Mouse (Mus musculus) frontal cortex, postnatal 10 days (tissue): ENCODE data around the gene Lrp6.

Experiments
- DNase-seq, 2 experiments: peaks; one replicate each; pipeline ENCODE4 v3.0.0; 2022; ENCODE audit warnings: low spot score in 2 of 2, mixed read lengths in 1 of 2

The Lrp6 gene

DNA sequence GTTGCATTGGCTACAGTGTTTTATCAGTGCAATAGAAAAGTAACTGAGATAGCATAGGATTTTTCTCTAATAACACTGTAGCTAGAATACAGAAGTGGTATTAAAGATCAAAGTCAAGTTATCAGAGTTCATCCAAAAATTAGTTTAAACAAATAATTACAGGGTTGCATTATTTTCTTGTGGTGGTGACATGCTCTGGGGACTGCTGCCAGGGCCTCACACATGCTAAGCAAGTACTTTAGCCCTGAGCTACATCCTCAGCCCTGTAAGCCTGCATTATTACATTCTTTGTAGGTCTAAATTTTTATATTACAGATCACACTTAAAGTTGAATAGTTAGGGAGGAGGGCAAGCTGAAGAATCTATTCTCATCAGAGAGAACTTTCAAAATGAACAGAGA, 68.2 kb downstream of the Lrp6 start:
- no peak for DNase-seq

DNA sequence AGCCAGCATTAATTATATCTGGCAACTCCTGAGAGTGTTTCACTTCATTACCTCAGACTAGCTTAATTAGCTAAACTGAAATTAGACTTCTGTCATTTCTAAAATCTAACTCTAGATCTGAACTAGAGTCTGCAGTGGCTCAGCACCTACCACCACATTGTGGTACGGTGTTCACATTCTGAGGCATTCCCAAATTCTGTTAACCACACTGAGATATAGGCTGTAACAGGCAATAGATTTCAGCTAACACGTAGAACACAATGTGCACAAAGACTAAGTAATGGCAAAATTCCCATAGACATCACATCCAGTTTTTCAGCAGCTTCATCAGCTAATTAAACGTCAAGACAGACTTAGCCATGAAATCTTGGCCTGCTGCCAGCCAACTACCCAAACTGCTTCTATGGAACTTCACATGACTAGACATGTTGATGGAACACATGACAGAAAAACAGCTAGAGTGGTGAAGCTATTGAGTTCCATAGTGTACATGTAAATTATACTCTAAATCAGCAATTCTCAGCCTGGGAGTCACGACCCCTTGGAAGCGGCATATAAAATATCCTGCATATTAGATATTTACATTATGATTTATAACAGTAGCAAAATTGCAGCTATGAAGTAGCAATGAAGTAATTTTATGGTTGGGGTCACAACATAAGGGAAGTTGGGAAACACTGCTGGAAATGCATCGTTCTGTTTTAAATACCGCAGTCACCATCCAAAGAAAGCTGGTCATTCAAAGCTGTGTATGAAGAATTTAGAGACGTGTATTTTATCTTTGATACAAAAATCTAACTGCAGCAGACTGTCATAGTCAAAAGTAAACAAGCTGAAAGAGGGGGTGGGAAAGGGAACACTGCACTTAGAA, 71.7 kb downstream of the Lrp6 start:
- no peak for DNase-seq

DNA sequence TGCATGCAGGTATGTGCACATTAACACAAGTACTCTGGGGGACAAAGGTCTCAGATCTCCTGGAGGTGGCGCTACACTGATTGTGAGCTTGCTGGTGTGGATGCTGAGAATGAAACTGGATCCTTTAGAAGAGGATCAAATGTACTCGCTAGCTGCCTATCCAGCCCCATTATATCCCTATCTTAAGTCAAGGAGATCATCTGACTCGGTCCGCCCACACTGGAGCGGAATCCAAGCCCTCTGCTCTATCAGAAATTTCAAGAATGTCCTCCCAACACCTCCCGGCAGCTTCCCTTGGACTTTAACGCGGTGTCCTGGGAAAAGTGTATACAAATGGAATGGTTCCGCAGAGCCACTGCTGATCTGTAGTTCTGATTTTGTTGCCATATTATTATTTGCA, 77.1 kb downstream of the Lrp6 start:
- no peak for DNase-seq

DNA sequence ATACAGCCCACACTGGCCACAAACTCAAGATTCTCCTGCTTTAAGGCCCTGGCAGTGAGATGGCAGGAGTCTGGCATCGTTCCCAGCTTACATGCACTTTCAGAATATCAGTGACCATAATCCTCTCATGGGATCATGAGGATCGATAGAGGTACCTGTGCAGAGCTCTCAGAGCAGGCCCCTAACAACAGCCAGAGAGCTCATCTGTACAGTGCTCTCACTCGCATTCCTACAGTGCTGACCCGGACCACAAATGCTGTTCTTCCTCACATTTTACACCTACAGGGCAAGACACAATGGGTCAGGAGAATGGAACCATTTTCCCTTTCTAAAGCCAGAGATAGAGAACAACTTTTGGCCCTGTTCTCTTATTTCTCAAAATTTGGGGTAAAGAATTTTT, 77.6 kb downstream of the Lrp6 start:
- no peak for DNase-seq

DNA sequence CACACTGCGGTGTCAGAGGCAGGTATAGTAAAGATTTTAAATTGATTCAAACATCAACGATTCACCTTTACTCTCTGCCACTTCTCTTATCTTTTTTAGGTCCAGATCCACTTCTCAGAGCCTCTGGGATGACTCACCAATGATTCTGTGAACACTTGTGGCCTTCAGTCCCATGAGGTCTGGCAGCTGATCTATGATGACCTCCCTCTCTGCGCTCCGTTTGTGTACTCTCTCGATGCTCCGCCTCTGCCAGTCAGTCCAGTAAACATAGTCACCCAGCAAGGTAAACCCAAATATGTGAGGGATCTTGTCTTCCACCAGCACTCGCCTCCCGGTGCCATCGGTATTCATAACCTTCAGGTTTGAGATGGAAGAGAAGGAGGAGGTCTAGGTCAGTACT, 80.4 kb downstream of the Lrp6 start:
- DNase-seq: no peak

DNA sequence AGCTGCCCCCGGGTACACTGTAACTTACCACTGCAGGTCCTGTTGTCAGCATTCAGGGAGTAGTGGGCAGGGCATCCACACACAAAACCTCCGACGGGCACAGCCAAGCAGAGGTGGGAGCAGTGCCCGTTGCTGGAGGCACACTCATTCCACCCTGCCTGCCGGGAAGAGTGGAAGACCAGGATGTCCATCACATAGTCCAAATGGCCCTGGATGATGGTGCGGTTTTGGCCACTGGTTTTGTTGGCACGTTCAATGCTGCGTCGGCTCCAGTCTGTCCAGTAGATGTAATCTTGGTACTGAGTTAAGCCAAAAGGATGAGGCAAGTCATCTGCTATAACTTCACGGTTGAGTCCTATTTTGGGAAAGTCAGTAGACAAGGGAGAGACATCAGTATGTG, 87.3 kb downstream of the Lrp6 start:
- no peak for DNase-seq

DNA sequence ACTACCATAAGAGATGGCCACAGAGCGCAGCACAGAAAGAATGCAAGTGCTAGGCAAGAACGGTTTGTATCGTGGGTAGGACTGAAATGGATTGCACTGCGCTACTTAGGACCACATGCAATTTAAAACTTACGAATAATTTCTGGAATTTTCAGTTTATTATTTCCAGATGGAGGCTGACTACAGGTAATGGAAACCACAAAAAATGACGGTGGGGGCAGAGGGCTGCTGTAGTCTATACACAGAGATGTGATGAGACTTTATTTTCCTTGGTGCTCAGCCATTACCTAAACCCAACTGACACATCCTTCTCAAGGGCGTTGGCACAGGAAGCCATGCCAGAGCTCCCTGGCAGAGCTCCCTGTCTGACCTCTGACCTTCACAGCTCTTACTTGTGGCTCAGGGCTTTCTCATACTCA, 93.6 kb downstream of the Lrp6 start:
- DNase-seq: no peak

DNA sequence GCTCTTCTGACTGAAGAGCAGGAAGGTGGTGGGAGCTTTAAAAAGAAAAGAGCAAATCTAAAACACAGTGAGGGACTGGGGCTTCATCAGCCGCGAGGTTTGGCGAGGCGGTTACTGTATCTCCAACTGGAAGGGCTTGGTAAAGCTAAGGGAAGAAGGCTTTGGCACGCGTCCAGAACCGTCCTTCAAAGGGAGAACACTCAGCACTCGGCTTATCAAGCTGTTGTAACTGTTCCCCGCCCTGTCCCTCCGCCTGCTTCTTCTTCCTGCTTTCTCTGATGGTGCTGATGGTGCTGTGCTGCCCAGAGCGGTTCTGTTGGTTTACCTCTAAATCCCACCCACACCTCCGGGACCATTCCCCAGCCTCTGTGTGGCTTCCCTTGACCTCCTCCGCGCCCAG, 95.9 kb downstream of the Lrp6 start:
- DNase-seq: no peak

DNA sequence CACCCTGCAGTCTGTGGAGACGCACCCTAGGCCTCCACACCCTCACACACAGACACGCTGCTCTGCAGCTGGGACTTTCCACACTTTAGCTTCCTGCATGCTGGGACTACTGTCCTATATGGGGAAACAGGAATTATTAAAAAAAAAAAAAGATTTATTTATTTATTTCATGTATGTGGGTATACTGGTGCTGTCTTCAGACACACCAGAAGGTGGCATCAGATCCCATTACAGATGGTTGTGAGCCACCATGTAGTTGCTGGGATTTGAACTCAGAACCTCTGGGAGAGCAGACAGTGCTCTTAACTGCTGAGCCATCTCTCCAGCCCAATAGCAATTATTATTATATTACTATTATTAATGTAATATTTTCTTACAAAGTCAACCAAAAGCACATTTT, 97.5 kb downstream of the Lrp6 start:
- DNase-seq: no peak

DNA sequence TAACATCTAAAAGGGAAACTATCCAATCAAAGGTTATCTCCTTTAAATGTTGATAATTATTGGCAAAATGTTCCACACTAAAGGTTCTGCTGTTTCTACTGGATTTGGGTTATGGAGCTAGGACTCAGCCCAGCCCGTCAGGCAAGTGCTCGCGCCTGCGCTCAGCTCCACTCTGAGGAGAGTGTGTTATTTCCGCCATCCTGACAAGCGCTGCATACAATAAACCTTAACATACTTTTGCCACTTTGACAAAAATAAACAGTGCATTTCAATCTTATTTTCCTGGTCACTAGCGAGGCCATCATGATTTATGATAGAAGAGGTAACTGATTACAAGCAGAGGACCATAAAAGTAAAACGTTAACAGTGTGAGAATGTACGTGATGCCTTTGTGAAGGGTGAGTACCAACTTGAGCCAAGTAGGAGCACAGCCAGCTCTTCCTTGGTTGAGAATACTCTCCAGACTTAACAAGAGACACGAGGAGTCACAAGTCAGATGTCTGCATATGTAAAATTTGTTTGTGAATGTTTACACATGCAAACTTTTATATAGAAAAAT, 100.0 kb downstream of the Lrp6 start:
- no peak for DNase-seq

DNA sequence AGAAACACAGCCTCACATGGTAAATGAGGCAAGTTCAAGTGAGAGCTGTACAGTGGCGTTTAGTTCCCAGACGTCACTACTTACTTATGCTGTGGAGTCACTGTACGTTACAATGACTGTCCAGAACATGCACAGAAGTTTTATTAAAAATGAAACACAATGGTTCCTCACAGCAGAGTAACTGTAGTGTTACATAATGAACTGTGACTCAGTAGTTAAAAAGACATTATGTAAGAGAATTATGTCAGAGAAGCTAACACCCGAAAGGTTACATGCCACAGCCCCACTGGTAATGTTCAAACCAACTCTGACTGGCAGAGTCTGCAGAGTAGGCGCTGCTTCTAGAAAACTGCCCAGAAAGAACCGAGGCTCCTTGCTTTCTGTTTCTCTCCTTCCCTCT, 105.6 kb downstream of the Lrp6 start:
- DNase-seq: no peak

DNA sequence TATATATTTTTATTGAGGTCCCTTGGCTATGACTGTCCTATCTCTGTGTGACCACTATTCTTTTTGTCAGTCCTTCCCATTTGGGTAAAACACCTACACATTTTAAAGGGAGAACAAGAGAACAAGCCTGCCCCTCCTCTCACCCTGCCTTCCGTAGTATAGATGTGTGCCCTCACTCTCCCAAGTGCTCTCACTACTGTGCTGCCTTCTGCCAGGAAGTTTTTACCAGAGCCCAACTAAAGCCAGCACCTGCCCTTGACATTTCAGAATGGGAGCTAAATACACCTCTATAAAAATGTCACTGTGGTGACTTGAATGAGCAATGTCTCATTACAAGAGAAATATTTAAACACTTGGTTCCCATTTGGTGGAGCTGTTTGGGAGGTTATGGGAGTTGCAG, 108.4 kb downstream of the Lrp6 start:
- no peak for DNase-seq

DNA sequence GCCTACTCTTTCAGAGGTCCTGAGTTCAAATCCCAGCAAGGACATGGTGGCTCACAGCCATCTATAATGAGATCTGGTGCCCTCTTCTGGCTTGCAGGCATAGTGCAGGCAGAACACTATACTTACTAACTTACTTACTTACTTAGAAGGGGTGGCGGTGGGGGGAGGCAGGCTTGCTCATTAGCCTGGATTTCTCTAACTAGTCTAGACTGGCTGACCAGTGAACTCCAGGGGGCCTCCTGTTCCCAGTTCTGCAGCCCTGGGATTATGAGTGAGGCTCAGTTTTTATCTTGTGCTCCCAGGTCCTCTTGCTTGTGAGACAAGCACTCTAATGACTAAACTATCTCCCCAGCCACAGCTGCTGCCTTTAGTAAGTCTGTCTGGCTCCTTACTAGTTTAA, 112.7 kb downstream of the Lrp6 start:
- DNase-seq: no peak

DNA sequence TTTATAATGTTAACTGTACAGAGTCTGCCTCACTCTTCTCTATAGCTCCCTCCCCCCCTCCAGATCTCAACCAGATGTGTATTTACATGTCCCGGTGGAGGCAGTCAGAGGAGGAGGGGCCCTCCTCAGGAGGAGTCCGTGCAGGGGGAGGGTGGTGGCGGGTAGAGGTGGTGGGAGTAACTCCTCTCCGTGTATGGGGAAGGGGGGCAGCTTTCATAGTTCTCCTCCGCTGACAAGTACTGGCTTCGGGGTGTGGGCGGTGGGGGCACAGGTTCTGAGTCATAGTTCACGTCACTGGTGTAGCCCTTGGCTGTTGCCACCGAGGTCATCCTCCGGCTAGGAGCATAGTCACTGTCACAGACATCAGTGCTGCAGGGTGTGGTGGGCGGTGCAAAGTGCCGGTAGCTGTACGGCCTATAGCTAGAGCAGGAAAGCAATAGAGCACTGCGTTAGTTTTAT, 116.1 kb downstream of the Lrp6 start:
- DNase-seq: peak in 1 of 2 experiments; percentile 28

DNA sequence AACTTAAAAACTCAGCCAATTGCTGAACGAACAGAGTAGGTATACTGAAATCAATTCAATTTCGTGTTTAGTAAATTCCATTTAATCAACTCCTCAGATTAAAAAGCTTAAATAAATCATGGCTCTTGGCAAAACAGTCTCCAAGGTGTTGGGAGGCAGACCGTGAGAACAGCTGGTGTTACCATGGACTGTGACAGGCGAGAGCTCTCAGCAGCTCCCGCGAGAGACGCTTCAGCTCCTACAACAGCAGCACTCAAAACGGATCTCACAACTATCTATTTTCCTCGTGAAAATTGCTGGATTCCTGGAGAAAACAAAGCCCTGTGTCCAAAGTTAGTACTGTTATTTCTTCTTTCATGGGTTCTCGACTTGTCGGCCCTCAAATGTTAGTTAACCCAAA, 116.8 kb downstream of the Lrp6 start:
- DNase-seq: no peak

DNA sequence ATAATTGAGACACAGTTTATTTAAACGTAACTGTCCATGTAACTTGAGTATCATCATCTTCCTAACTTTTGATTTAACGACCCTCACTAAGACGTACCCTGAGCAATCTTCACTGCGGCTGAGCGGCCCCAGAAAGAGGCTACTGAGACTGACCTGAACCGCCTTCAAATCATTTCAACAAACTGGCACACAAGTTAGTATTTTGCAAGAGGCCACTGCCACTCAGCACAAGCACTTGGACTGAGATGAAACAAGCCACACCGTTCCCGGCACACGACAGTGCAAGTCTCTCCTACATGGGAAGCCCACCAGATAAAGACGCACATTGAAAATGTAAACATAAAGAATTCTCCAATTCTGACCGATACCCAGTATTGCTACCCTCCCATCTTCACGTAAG, 118.3 kb downstream of the Lrp6 start:
- DNase-seq: no peak

DNA sequence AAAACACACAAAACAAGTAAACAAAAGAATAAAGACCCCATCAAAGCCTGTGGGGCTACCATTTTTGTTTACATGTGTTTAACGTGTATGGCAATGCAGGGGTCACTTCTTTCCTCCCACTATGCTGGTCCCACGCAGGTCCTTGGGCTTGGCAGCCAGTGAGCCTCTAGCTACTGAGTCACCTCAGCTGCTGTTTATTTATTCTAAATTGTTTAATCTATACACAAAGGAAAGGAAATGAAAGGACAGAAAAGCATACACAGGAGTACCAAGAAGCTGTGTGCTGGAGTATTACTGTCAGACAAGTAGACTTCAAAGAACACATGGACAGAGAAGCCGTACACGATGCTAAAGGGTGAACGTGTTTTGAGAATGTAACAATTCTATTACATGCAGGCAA, 122.8 kb downstream of the Lrp6 start:
- no peak for DNase-seq

DNA sequence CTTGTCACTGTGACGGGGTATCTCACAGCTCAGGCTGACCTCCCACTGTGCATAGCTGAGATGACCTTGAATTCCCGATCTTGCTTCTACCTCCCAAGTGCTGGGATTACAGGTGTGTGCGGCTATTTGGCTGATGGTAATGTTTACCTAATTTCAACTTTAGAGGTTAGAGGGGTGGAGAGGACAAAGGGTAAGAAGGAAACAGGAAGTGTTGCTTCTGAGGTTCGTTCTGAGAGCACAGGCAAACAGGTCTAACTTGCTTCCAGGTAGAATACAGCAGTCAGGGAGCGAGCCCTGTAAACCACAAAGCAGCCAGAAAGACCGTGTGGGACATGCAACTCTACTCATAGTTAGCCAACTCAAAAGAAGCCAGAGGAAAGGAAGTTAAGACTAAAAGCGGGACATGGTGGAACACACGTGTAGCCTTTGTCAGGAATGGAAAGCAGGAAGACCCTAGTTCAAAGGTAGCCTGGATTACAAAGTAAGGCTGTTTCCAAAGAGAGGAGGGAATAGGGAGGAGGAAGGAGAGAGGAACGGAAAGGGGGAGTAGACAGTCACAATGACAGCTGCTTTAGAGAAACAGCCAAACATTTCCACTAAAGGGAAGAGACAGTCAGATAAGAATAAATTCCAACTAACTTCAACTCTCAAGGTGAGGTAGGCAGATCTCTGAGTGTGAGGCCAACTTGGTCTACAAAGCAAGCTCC, 123.4 kb downstream of the Lrp6 start:
- no peak for DNase-seq

DNA sequence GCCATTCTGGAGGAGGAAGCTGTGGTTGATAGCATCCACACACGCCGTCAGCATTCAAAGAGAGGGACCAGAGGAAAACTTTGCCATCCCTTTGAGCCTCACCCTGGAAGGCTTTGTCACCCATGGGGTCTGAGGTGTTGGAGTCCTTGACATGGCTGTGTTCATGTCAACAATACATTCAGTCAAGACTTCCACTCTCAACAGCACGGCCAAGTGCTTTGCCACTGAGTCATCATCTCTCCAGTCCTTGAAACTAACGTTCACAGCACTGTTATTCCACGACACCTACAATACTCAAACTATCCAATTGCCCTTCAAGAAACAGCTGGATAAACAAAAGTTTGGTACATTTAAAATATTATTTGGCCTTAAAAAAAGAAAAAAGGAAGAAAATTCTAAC, 124.5 kb downstream of the Lrp6 start:
- no peak for DNase-seq

DNA sequence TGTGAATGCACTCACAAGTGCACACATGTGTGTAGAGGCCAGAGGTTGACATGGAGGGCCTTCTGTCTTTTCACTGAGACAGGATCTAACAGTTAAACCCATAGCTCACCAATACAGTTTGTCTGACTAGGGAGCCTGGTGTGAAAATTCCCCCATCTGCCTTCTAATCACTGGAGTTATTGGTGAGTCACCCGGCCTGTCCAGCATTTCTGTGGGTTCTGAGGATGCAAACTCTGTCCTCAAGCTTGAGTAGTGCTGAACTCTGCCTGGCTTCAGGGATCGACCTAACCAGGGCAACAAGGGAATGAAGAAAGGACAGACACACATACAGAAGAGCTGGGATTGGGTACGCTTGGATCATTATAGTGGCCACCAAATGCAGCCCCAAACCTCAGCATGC, 125.0 kb downstream of the Lrp6 start:
- DNase-seq: no peak

DNA sequence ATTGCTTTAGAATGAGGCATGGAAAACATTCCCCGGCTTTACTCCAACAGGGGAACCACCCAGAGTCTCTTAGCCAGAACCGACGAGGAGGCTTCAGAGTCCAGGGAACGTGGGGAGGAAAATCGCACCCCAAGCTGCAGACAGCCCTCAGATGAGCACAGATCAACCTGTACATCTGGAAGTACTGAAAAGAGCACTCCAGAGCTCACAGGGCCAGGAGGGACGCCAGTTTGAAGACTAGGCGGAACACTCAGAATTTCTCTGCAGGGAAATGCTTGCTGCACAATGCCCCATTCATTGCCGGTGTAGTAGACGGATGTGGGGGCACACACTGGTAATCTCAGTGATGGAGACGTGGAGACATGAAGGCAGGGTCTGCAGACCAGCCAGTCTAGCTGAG, 126.7 kb downstream of the Lrp6 start:
- DNase-seq: no peak

DNA sequence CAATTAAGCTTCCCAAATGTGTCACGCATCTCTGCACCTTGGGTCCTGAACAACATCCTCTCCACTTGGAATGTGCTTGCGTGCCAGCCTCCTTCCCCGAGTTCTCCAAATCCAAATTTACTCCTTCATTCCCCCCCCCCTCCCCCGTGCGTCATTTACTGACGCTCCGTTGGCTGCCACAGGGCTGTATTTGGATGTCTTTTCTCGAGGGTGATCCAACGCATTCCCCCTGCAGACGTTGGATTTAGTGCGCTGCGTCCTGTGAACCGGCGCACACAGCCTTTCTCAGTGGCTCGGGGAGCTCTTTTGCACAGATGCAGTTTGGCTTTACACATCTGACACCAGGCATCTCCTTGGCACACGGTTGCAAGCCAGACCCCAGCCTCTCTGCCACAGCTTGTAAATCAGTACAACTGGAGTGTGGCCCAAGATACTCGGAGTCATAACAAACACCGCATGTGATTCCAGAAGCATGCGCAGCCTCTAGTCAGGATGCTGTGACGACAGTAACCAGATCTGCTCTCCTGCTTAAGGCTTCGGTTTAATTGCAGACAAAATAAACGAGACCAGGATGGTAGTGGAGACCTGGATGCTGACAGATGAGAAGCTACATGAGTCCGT, 127.3 kb downstream of the Lrp6 start:
- DNase-seq: peak in 1 of 2 experiments; percentile 35

DNA sequence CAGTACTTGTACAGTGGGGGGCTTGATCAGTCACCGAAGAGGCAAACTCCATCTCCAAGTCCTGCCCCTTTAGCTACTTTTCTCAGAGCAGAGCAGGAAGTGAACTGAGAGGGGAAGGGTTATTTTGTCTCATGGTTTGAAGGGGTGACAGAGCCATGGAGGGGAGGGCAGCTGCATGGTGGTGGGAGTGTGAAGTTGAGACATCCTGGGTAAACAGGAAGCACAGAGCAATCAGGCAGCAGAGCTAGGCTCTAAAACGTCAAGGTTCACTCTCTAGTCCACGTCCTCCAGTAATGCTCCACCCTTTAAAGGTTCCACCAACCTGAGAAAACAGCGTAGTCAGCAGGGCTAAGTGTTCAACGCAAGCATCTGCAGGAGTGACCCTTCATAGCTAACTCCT, 129.8 kb downstream of the Lrp6 start:
- no peak for DNase-seq
